ENCODE assay signal across 22 mouse cellular contexts in the genomic region with DNA sequence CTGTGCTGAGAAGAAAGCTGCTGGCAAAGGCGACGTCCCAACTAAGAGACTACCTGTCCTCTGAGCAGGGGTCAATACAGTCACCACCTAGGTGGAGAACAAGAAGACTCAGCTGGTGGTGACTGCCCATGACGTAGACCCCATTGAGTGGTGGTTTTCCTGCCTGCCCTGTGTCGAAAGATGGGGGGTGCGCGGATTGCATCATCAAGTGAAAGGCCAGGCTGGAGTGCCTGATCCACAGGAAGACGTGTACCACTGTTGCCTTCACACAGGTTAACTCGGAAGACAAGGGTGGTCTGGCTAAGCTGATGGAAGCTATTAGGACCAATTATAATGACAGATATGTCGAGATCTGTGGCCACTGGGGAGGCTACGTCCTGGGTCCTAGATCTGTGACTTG.
A peak's percentile ranks its signal among the peaks of the same experiment; 100 is the strongest.
DNase-seq lines count a peak whose midpoint lies in the region; ATAC-seq and TF ChIP-seq lines count a peak whose summit lies in the region.
"Had no signal": no experiment of that assay in that cellular context is flagged by ENCODE, and none has a peak within 500 bp of the region (broad histone marks: within the 10 kb centered on the region; RNA-seq: fewer than 3 reads in every experiment).

No protein-coding gene starts in this region.

- H3K9me3 ChIP-seq in liver, postnatal 0 days (ENCODE audit: low read length) = no peaks in the 10 kb centered on the region
- no peaks in the 10 kb centered on the region for H3K9me3 ChIP-seq in liver, embryonic 11.5 days (ENCODE audit: control insufficient read depth, low read length)
- H3K9me3 ChIP-seq: embryonic facial prominence, embryonic 12.5 days; forebrain, embryonic 13.5 days; forebrain, embryonic 15.5 days; G1E had no signal

- no peaks in the 10 kb centered on the region for H3K4me1 ChIP-seq in liver, postnatal 0 days (ENCODE audit: insufficient read depth)
- H3K4me1 ChIP-seq in liver, embryonic 11.5 days (replicated peaks; ENCODE audit: control insufficient read depth, insufficient read depth, low read length) = no peaks in the 10 kb centered on the region
- H3K4me1 ChIP-seq: embryonic facial prominence, embryonic 12.5 days; forebrain, embryonic 13.5 days; forebrain, embryonic 15.5 days had no signal

- H3K9ac ChIP-seq in liver, postnatal 0 days (replicated peaks) = no peak overlapping the region
- H3K9ac ChIP-seq in liver, embryonic 11.5 days (ENCODE audit: low read depth, low read length) = no peak overlapping the region
- H3K9ac ChIP-seq: embryonic facial prominence, embryonic 12.5 days; forebrain, embryonic 13.5 days; forebrain, embryonic 15.5 days; forebrain, postnatal 0 days had no signal

- H3K36me3 ChIP-seq in liver, postnatal 0 days (replicated peaks; ENCODE audit: insufficient read depth, low read length) = no peaks in the 10 kb centered on the region
- no peaks in the 10 kb centered on the region for H3K36me3 ChIP-seq in liver, embryonic 11.5 days (ENCODE audit: control insufficient read depth, insufficient read depth, low read length)
- H3K36me3 ChIP-seq: embryonic facial prominence, embryonic 10.5 days; embryonic facial prominence, embryonic 12.5 days; forebrain, embryonic 15.5 days; G1E had no signal

- TF ChIP-seq CTCF in liver, postnatal 0 days (IDR thresholded peaks at IDR 0.05; ENCODE audit: low read depth) = no peak

- no peak overlapping the region for H3K4me2 ChIP-seq in liver, postnatal 0 days (ENCODE audit: low read depth, low read length)
- H3K4me2 ChIP-seq in liver, embryonic 11.5 days = no peak overlapping the region
- H3K4me2 ChIP-seq: embryonic facial prominence, embryonic 12.5 days; forebrain, embryonic 13.5 days; forebrain, embryonic 15.5 days had no signal

- H3K4me3 ChIP-seq in liver, postnatal 0 days (ENCODE audit: low read depth, low read length) = no peak overlapping the region
- no peak overlapping the region for H3K4me3 ChIP-seq in liver, embryonic 11.5 days (ENCODE audit: low read depth, low read length)
- H3K4me3 ChIP-seq: embryonic facial prominence, embryonic 10.5 days; embryonic facial prominence, embryonic 12.5 days; forebrain, embryonic 13.5 days; forebrain, embryonic 15.5 days had no signal

- TF ChIP-seq EP300 in liver, postnatal 0 days (IDR thresholded peaks at IDR 0.05; ENCODE audit: low read depth) = no peak

- 61% methylated on average over 10 of the region's 10 CpGs for WGBS in liver, postnatal 0 days (ENCODE audit: insufficient replicate concordance)
- WGBS in liver, embryonic 11.5 days = 70% methylated on average over 10 of the region's 10 CpGs

- H3K27me3 ChIP-seq in liver, postnatal 0 days (ENCODE audit: insufficient read depth, low read length) = no peaks in the 10 kb centered on the region
- H3K27me3 ChIP-seq in liver, embryonic 11.5 days (replicated peaks; ENCODE audit: control insufficient read depth, insufficient read depth, low read length) = no peaks in the 10 kb centered on the region
- H3K27me3 ChIP-seq: embryonic facial prominence, embryonic 12.5 days; forebrain, embryonic 13.5 days; forebrain, embryonic 15.5 days had no signal

- DNase-seq in liver, postnatal 0 days = peak; percentile 29
- no peak for DNase-seq in liver, embryonic 11.5 days (ENCODE audit: low spot score)
- no peak for DNase-seq in layer of hippocampus, adult 11-12 months (ENCODE audit: low spot score)
- DNase-seq in layer of hippocampus, postnatal 14 days (ENCODE audit: low spot score in 2 of 2) = no peak
- DNase-seq: adrenal gland, adult 8-10 months; adrenal gland, postnatal 14 days; adrenal gland, postnatal 36 days; cerebellum, adult 11-12 months; cerebellum, adult 2 months; cerebellum, adult 9-10 months; cerebellum, postnatal 10 days; cerebellum, postnatal 25 days; forebrain, postnatal 0 days had no signal

- H3K27ac ChIP-seq in liver, postnatal 0 days (ENCODE audit: low read depth) = no peak overlapping the region
- H3K27ac ChIP-seq in liver, embryonic 11.5 days (ENCODE audit: low read depth, low read length) = no peak overlapping the region
- H3K27ac ChIP-seq: embryonic facial prominence, embryonic 10.5 days; embryonic facial prominence, embryonic 12.5 days; forebrain, embryonic 13.5 days; forebrain, embryonic 15.5 days had no signal

- no peak for ATAC-seq in liver, postnatal 0 days
- ATAC-seq in liver, embryonic 11.5 days (replicated peaks; ENCODE audit: low FRiP score) = no peak
- peak; percentile 85 for ATAC-seq in granulocyte monocyte progenitor cell, adult 5-6 weeks (replicated peaks; ENCODE audit: poor library complexity, severe bottlenecking)
- ATAC-seq: activated CD4-positive, CD25-positive, alpha-beta regulatory T cell, adult 4 months; CD4-positive, CD25-positive, alpha-beta regulatory T cell, adult 4 months; forebrain, embryonic 13.5 days; forebrain, embryonic 15.5 days; forebrain, postnatal 0 days; Patski had no signal
